Mouse (Mus musculus): ENCODE data around the gene Ndufv1.
"Not testable (repeated sequence)": the region's sequence is repeated elsewhere in the genome, so short reads cannot be mapped to it uniquely, and the experiment has no call there.

Ndufv1 gene

GRCm38 (mm10) chr19:3974608-3975007, 38.0 kb downstream of the Ndufv1 start:
- not testable (repeated sequence) for DNase-seq (ENCODE audit: low spot score in 2 of 2)

- DNase-seq (ENCODE audit: low spot score in 2 of 2): no peak
Observed at GRCm38 (mm10) chr19:3972229-3972628, 40.4 kb downstream of the Ndufv1 start, which contains the start of gene Aldh3b2. TSS of gene Aldh3b2 (plus strand) at chr19:3972328.

DNA sequence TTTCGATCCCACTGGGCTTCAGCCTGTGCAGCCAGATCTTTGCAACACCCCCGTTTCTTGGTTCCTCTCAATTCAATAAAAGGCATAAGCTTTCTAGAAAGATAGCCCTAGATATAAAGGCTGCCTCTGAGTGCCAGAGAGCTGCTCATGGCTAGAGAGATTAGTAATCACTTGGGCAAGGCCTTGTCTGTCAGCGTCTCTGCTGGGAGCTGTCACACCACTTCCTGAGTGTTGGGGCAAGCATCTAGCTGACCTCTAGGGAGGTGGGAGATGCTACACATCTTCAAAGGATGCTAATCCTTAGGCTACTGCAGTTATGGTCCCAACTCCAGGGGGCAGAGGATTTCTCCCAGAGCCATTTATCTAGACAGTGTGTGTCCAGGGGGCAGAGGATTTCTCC, 45.3 kb downstream of the Ndufv1 start:
- no peak for DNase-seq (ENCODE audit: low spot score in 2 of 2)

- DNase-seq (ENCODE audit: low spot score in 2 of 2): no peak
Observed at GRCm38 (mm10) chr19:3966330-3967075, 46.1 kb downstream of the Ndufv1 start.

DNA sequence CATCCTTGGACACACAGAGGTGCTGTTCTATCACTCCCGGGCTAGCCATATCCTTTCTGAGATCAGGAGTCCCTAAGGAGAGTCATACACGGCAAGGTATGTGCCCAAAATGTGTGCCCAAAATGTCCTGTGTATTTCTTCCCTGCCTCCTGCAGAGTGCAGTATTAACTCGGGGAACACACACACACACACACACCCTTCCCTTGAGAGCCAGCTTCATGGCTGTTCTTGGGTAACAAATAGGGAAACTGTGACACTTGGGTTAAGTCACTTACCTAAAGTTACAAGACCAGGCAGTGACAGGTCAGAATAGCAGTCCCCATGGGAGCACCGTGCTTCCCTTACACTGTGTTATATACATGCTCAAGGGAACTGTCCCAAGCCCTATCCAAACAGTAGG, 48.6 kb downstream of the Ndufv1 start:
- no peak for DNase-seq (ENCODE audit: low spot score in 2 of 2)

- DNase-seq (ENCODE audit: low spot score in 2 of 2): no peak
Observed at GRCm38 (mm10) chr19:3962469-3962868, 50.1 kb downstream of the Ndufv1 start.

DNA sequence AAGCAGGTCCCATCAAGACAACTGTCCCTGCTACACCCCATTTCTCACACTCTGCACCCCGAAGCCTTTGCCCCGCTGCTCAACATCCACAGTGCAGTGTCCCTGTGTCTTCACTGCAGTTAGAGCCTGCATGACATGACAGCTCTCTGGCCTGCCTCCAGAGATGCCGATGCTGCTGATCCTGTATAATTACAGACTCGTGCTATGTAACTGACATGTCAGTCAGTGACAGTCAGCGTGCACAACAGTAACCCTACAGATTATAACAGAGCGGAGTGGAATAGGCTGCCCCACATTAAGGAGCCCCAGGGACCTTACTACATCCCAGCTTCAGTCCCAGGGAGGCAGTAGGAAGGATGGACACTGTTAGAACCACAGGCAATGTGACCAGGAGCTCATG, 50.8 kb downstream of the Ndufv1 start:
- not testable (repeated sequence) for DNase-seq (ENCODE audit: low spot score in 2 of 2)

- no peak for DNase-seq (ENCODE audit: low spot score in 2 of 2)
Observed at GRCm38 (mm10) chr19:3960211-3960610, 52.4 kb downstream of the Ndufv1 start.

- DNase-seq (ENCODE audit: low spot score in 2 of 2): no peak
Observed at GRCm38 (mm10) chr19:3959030-3959429, 53.6 kb downstream of the Ndufv1 start.

DNA sequence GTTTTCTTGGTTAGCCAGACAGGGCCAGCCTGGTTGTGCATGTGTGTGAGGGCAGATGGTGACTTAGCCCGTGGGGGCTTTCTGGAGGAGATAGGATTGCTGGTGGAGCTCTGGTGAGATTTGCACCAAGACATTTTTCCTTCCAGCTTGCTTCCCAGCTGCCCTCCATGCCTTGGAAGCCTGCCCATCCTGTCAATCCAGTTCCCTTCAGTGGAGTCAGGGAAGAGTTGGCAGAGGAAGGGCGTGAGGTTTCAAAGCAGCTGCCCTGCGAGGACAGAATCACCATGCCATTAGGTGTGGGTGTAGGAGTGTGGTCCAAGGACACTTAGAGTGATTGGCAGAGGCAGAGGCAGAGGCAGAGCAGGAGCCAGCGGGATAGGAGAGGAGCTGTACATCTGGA, 54.1 kb downstream of the Ndufv1 start, which contains the start of gene Aldh3b3:
Gene Aldh3b3 (plus strand): TSS at position 176 of the 400 bp plus-strand sequence.
- DNase-seq (ENCODE audit: low spot score in 2 of 2): no peak

All from left cerebral cortex, adult 9 months (tissue).